Comparison of ENCODE assay signal across 32 mouse cellular contexts in genomic region chrX:37103826-37104225, GRCm38 (mm10). TPM values are rescaled to one million over a fixed set of nuclear protein-coding genes. Genes with fewer than 3 reads are reported as not detected.
DNase-seq lines count a peak whose midpoint lies in the region; ATAC-seq and TF ChIP-seq lines count a peak whose summit lies in the region.
"Had no signal": no experiment of that assay in that cellular context is flagged by ENCODE, and none has a peak within 500 bp of the region (broad histone marks: within the 10 kb centered on the region; RNA-seq: fewer than 3 reads in every experiment).

No protein-coding gene starts in this region.

- H3K4me1 ChIP-seq in heart, adult 2 months (ENCODE audit: control insufficient read depth, insufficient read depth, low read length): no peaks in the 10 kb centered on the region
- H3K4me1 ChIP-seq in liver, embryonic 14.5 days (replicated peaks; ENCODE audit: control insufficient read depth in 2 of 2, insufficient read depth in 2 of 2, low read length in 1 of 2): no peaks in the 10 kb centered on the region
- H3K4me1 ChIP-seq in liver, embryonic 11.5 days (replicated peaks; ENCODE audit: control insufficient read depth, insufficient read depth, low read length): no peaks in the 10 kb centered on the region
- peaks cover 0 to 10% of the 10 kb centered on the region in 2 experiments; a peak in 2 of 4 replicates for H3K4me1 ChIP-seq in CH12.LX (ENCODE audit: control insufficient read depth in 1 of 2, insufficient read depth in 2 of 2)
- H3K4me1 ChIP-seq: embryonic facial prominence, embryonic 10.5 days; forebrain, embryonic 12.5 days; heart, embryonic 13.5 days; hindbrain, embryonic 13.5 days; limb, embryonic 12.5 days had no signal

- no peaks in the 10 kb centered on the region for H3K36me3 ChIP-seq in heart, adult 2 months (ENCODE audit: control insufficient read depth, insufficient read depth, low read length)
- H3K36me3 ChIP-seq in liver, embryonic 14.5 days (replicated peaks; ENCODE audit: control insufficient read depth, insufficient read depth, low read depth): peaks cover 6% of the 10 kb centered on the region; the same call in 1 of the 2 replicates
- no peaks in the 10 kb centered on the region; the same call in 1 of the 2 replicates for H3K36me3 ChIP-seq in liver, embryonic 11.5 days (ENCODE audit: control insufficient read depth, insufficient read depth, low read length)
- peaks cover 22 to 39% of the 10 kb centered on the region in 2 experiments for H3K36me3 ChIP-seq in CH12.LX (replicated peaks in 1 of 2; ENCODE audit: control insufficient read depth in 1 of 2, insufficient read depth in 1 of 2, low read length in 1 of 2)

- dilution Hi-C loops in CH12.LX (cut with MboI; ENCODE audit: extremely low pct_ligation_motif_present, extremely low pct_unique_long_range_greater_than_20kb, low sequenced_read_pairs): no loop called here

- no peak for TF ChIP-seq POLR2A in heart, adult 2 months (IDR thresholded peaks at IDR 0.05; ENCODE audit: insufficient read depth, low read depth, low read length)
- no peak for TF ChIP-seq POLR2A in CH12.LX (IDR thresholded peaks at IDR 0.05; ENCODE audit: low read depth, low read length)

- intact Hi-C loops in heart, adult 2 months (cut with DNase I): no loop called here
- intact Hi-C loops in heart, postnatal 14 days (cut with DNase I): no loop called here

- in situ Hi-C loops in CH12.LX (cut with MboI; ENCODE audit: low pct_ligation_motif_present, low pct_unique_long_range_greater_than_20kb, low sequenced_read_pairs) (no loop called here), Patski (cut with MboI; ENCODE audit: low pct_unique_long_range_greater_than_20kb) (no loop called here)

- no peak overlapping the region for H3K9ac ChIP-seq in heart, adult 2 months (ENCODE audit: low read depth, low read length)
- H3K9ac ChIP-seq in liver, embryonic 14.5 days (replicated peaks): no peak overlapping the region
- no peak overlapping the region for H3K9ac ChIP-seq in liver, embryonic 11.5 days (ENCODE audit: low read depth, low read length)
- no peak overlapping the region for H3K9ac ChIP-seq in CH12.LX (ENCODE audit: insufficient read depth, low read depth)
- H3K9ac ChIP-seq: forebrain, embryonic 12.5 days; heart, embryonic 13.5 days; hindbrain, embryonic 13.5 days; limb, embryonic 12.5 days; liver, embryonic 13.5 days had no signal

- no peak overlapping the region for H3K4me2 ChIP-seq in liver, embryonic 14.5 days (ENCODE audit: low read depth)
- H3K4me2 ChIP-seq in liver, embryonic 11.5 days: no peak overlapping the region
- no peak overlapping the region for H3K4me2 ChIP-seq in CH12.LX (ENCODE audit: insufficient read depth, low read depth, poor library complexity, severe bottlenecking)
- H3K4me2 ChIP-seq: forebrain, embryonic 12.5 days; heart, embryonic 13.5 days; hindbrain, embryonic 13.5 days; limb, embryonic 12.5 days; liver, embryonic 13.5 days; midbrain, embryonic 11.5 days had no signal

- DNase-seq in heart, adult 2 months: no peak
- DNase-seq in heart, postnatal 14 days: no peak
- DNase-seq in liver, embryonic 14.5 days (ENCODE audit: low read depth in 3 of 3, low spot score in 3 of 3): no peak
- no peak for DNase-seq in liver, embryonic 11.5 days (ENCODE audit: low spot score)
- DNase-seq in CH12.LX (ENCODE audit: extremely low read depth) (no peak), Patski (ENCODE audit: low read depth, low spot score) (no peak)
- DNase-seq in spleen, adult 12 weeks (ENCODE audit: low spot score): no peak
- DNase-seq: adrenal gland, adult 2 months; cerebellum, adult 11 months; cerebellum, adult 9-11 months; liver, embryonic 13.5 days had no signal

- H3K27ac ChIP-seq in heart, adult 2 months: no peak overlapping the region
- H3K27ac ChIP-seq in liver, embryonic 14.5 days: no peak overlapping the region
- no peak overlapping the region for H3K27ac ChIP-seq in liver, embryonic 11.5 days (ENCODE audit: low read depth, low read length)
- H3K27ac ChIP-seq in CH12.LX (ENCODE audit: insufficient read depth, low read depth): no peak overlapping the region
- H3K27ac ChIP-seq: embryonic facial prominence, embryonic 10.5 days; forebrain, embryonic 12.5 days; heart, embryonic 13.5 days; hindbrain, embryonic 13.5 days; limb, embryonic 12.5 days; liver, embryonic 13.5 days had no signal

- peak; percentile 38 for TF ChIP-seq RAD21 in CH12.LX (IDR thresholded peaks at IDR 0.05; ENCODE audit: low read depth, low read length)

- H3K27me3 ChIP-seq in heart, adult 2 months (ENCODE audit: control insufficient read depth, insufficient read depth, low read length): no peaks in the 10 kb centered on the region
- no peaks in the 10 kb centered on the region for H3K27me3 ChIP-seq in liver, embryonic 14.5 days (ENCODE audit: control insufficient read depth, insufficient read depth, low read length)
- no peaks in the 10 kb centered on the region for H3K27me3 ChIP-seq in liver, embryonic 11.5 days (replicated peaks; ENCODE audit: control insufficient read depth, insufficient read depth, low read length)
- H3K27me3 ChIP-seq in CH12.LX (replicated peaks) (no peaks in the 10 kb centered on the region), Patski (peaks cover 18% of the 10 kb centered on the region)
- H3K27me3 ChIP-seq: forebrain, embryonic 12.5 days; heart, embryonic 13.5 days; hindbrain, embryonic 13.5 days; limb, embryonic 12.5 days; liver, embryonic 13.5 days had no signal

- CTCF ChIA-PET in Patski (lab: Charles Lee): no interaction called here

- H3K4me3 ChIP-seq in heart, adult 2 months: no peak overlapping the region
- no peak overlapping the region for H3K4me3 ChIP-seq in liver, embryonic 14.5 days (ENCODE audit: insufficient read depth in 1 of 2, low read depth in 2 of 2, low read length in 2 of 2)
- no peak overlapping the region for H3K4me3 ChIP-seq in liver, embryonic 11.5 days (ENCODE audit: low read depth, low read length)
- H3K4me3 ChIP-seq in CH12.LX (replicated peaks in 1 of 3; ENCODE audit: low read depth in 2 of 3, low read length in 2 of 3, poor library complexity in 1 of 3): no peak overlapping the region
- H3K4me3 ChIP-seq: embryonic facial prominence, embryonic 10.5 days; forebrain, embryonic 12.5 days; heart, embryonic 13.5 days; hindbrain, embryonic 13.5 days; limb, embryonic 12.5 days; liver, embryonic 13.5 days had no signal

- TF ChIP-seq CTCF in heart, adult 2 months (IDR thresholded peaks at IDR 0.05): peak; percentile 56
- peak; percentile 48 for TF ChIP-seq CTCF in liver, embryonic 14.5 days (IDR thresholded peaks at IDR 0.05; ENCODE audit: low read depth)
- peak in 1 of 2 experiments; percentile 51; a peak in 2 of 4 replicates for TF ChIP-seq CTCF in CH12.LX (conservative IDR thresholded peaks at IDR 0.05 in 1 of 2, IDR thresholded peaks at IDR 0.05 in 1 of 2; ENCODE audit: low read depth in 2 of 2, low read length in 2 of 2)
- TF ChIP-seq CTCF in Patski (IDR thresholded peaks at IDR 0.05): peak; percentile 56

- WGBS in heart, adult 2 months: 57% methylated on average over 2 of the region's 2 CpGs
- WGBS in liver, embryonic 14.5 days (ENCODE audit: insufficient replicate concordance): 60% methylated on average over 2 of the region's 2 CpGs
- WGBS in liver, embryonic 11.5 days: 79% methylated on average over 2 of the region's 2 CpGs

- H3K9me3 ChIP-seq in liver, embryonic 14.5 days (ENCODE audit: control insufficient read depth, low read length): no peaks in the 10 kb centered on the region
- H3K9me3 ChIP-seq in liver, embryonic 11.5 days (ENCODE audit: control insufficient read depth, low read length): no peaks in the 10 kb centered on the region
- H3K9me3 ChIP-seq in CH12.LX (replicated peaks; ENCODE audit: low read length): no peaks in the 10 kb centered on the region
- H3K9me3 ChIP-seq: embryonic facial prominence, embryonic 10.5 days; forebrain, embryonic 12.5 days; heart, embryonic 13.5 days; hindbrain, embryonic 13.5 days; limb, embryonic 12.5 days; liver, embryonic 13.5 days had no signal

- POLR2A ChIA-PET in Patski (lab: Charles Lee): no interaction called here

- no peak for TF ChIP-seq EP300 in heart, adult 2 months (IDR thresholded peaks at IDR 0.05; ENCODE audit: insufficient read depth, low read depth, low read length)
- no peak for TF ChIP-seq EP300 in liver, embryonic 14.5 days (IDR thresholded peaks at IDR 0.05; ENCODE audit: low read depth)
- TF ChIP-seq EP300 in CH12.LX (IDR thresholded peaks at IDR 0.05; ENCODE audit: low read length): no peak

- ATAC-seq in liver, embryonic 14.5 days (ENCODE audit: insufficient read depth): no peak
- ATAC-seq in liver, embryonic 11.5 days (replicated peaks; ENCODE audit: low FRiP score): no peak
- no peak for ATAC-seq in Patski
- no peak for ATAC-seq in erythroid progenitor cell, adult 5-6 weeks (replicated peaks; ENCODE audit: low FRiP score, poor library complexity, severe bottlenecking)

- no peaks in the 10 kb centered on the region for H3K79me2 ChIP-seq in heart, adult 2 months (replicated peaks; ENCODE audit: control insufficient read depth, insufficient read depth, low read length)
- H3K79me2 ChIP-seq in CH12.LX (replicated peaks; ENCODE audit: control insufficient read depth, extremely low read depth, insufficient read depth, poor library complexity, severe bottlenecking): peaks cover 4% of the 10 kb centered on the region

RNA-seq across cellular contexts. Expression of gene Upf3b, which starts 6.3 kb away (rescaled TPM):
- total RNA-seq in heart, adult 2 months (2021): 1 to 10 TPM; 6.6 to 6.7 TPM
- polyA plus RNA-seq in heart, adult 2 months (2012; rRNA removed): 2.6 and 4.5 TPM in 2 replicates
- 10 to 100 TPM in 1 of 2 experiments, 1 to 10 TPM in 1; 6.7 to 10.2 TPM for total RNA-seq in heart, postnatal 14 days (2021)
- polyA plus RNA-seq in liver, embryonic 14.5 days (2012; rRNA removed): 6.4 and 13.4 TPM in 2 replicates
- 7.4 and 7.9 TPM in 2 replicates for polyA plus RNA-seq in liver, embryonic 14.5 days (2014; fragmentation: Nextera tagmentation; extraction: Ambion mirVana)
- polyA plus RNA-seq in liver, embryonic 11.5 days (2014; fragmentation: Nextera tagmentation; extraction: Ambion mirVana): 16.1 and 20.9 TPM in 2 replicates
- 14.2 and 15.2 TPM in 2 replicates for total RNA-seq in CH12.LX (2012; rRNA removed)
- 13.4 and 15.7 TPM in 2 replicates for total RNA-seq in CH12.LX (2014; rRNA removed)
- 49.6 and 57.7 TPM in 2 replicates for polyA plus RNA-seq in CH12.LX (2012; ENCODE audit: insufficient read length, low read depth)
- polyA plus RNA-seq in Patski (2021): 36.6 TPM
- total RNA-seq in erythroid progenitor cell, adult 5-6 weeks (2015; ENCODE audit: low replicate concordance): 55.1 and 75.5 TPM in 2 replicates
- 74.7 and 95.0 TPM in 2 replicates for total RNA-seq in erythroid progenitor cell, adult 5-6 weeks (2017; ENCODE audit: low replicate concordance)

RNA-seq across cellular contexts. Expression of gene Rpl39, which starts 18.6 kb away (rescaled TPM):
- 100 to 1,000 TPM; 289 to 325 TPM for total RNA-seq in heart, adult 2 months (2021)
- polyA plus RNA-seq in heart, adult 2 months (2012; rRNA removed): 57.3 and 86.8 TPM in 2 replicates
- 100 to 1,000 TPM; 332 to 382 TPM for total RNA-seq in heart, postnatal 14 days (2021)
- 261 and 564 TPM in 2 replicates for polyA plus RNA-seq in liver, embryonic 14.5 days (2012; rRNA removed)
- polyA plus RNA-seq in liver, embryonic 14.5 days (2014; fragmentation: Nextera tagmentation; extraction: Ambion mirVana): 545 and 615 TPM in 2 replicates
- 683 and 708 TPM in 2 replicates for polyA plus RNA-seq in liver, embryonic 11.5 days (2014; fragmentation: Nextera tagmentation; extraction: Ambion mirVana)
- 2,172 and 2,270 TPM in 2 replicates for total RNA-seq in CH12.LX (2012; rRNA removed)
- 1,227 and 1,249 TPM in 2 replicates for total RNA-seq in CH12.LX (2014; rRNA removed)
- polyA plus RNA-seq in CH12.LX (2012; ENCODE audit: insufficient read length, low read depth): 2,129 and 2,542 TPM in 2 replicates
- polyA plus RNA-seq in Patski (2021): 1,195 TPM
- total RNA-seq in erythroid progenitor cell, adult 5-6 weeks (2015; ENCODE audit: low replicate concordance): 436 and 515 TPM in 2 replicates
- total RNA-seq in erythroid progenitor cell, adult 5-6 weeks (2017; ENCODE audit: low replicate concordance): 335 and 802 TPM in 2 replicates

RNA-seq across cellular contexts. Expression of gene Nkap, which starts 22.8 kb away (rescaled TPM):
- total RNA-seq in heart, adult 2 months (2021): 1 to 10 TPM; 8.8 TPM
- 1.6 and 3.0 TPM in 2 replicates for polyA plus RNA-seq in heart, adult 2 months (2012; rRNA removed)
- total RNA-seq in heart, postnatal 14 days (2021): 10 to 100 TPM in 1 of 2 experiments, 1 to 10 TPM in 1; 9.3 to 11.2 TPM
- 1.7 and 2.3 TPM in 2 replicates for polyA plus RNA-seq in liver, embryonic 14.5 days (2012; rRNA removed)
- 4.4 and 5.1 TPM in 2 replicates for polyA plus RNA-seq in liver, embryonic 14.5 days (2014; fragmentation: Nextera tagmentation; extraction: Ambion mirVana)
- 19.0 and 19.9 TPM in 2 replicates for polyA plus RNA-seq in liver, embryonic 11.5 days (2014; fragmentation: Nextera tagmentation; extraction: Ambion mirVana)
- 10.5 and 11.6 TPM in 2 replicates for total RNA-seq in CH12.LX (2012; rRNA removed)
- 19.4 TPM in 2 replicates for total RNA-seq in CH12.LX (2014; rRNA removed)
- 17.4 and 28.2 TPM in 2 replicates for polyA plus RNA-seq in CH12.LX (2012; ENCODE audit: insufficient read length, low read depth)
- polyA plus RNA-seq in Patski (2021): 16.7 TPM
- 6.8 and 14.3 TPM in 2 replicates for total RNA-seq in erythroid progenitor cell, adult 5-6 weeks (2015; ENCODE audit: low replicate concordance)
- 9.7 and 57.9 TPM in 2 replicates for total RNA-seq in erythroid progenitor cell, adult 5-6 weeks (2017; ENCODE audit: low replicate concordance)

RNA-seq across cellular contexts. Expression of gene Sowahd, which starts 55.2 kb away (rescaled TPM):
- not detected for total RNA-seq in heart, adult 2 months (2021)
- not detected in 2 replicates for polyA plus RNA-seq in heart, adult 2 months (2012; rRNA removed)
- not detected for total RNA-seq in heart, postnatal 14 days (2021)
- 0.02 TPM in 1 of 2 replicates, not detected in the other for polyA plus RNA-seq in liver, embryonic 14.5 days (2012; rRNA removed)
- polyA plus RNA-seq in liver, embryonic 14.5 days (2014; fragmentation: Nextera tagmentation; extraction: Ambion mirVana): 0.11 TPM in 1 of 2 replicates, not detected in the other
- 0.21 and 0.34 TPM in 2 replicates for polyA plus RNA-seq in liver, embryonic 11.5 days (2014; fragmentation: Nextera tagmentation; extraction: Ambion mirVana)
- total RNA-seq in CH12.LX (2012; rRNA removed) (not detected in 2 replicates), CH12.LX (2014; rRNA removed) (not detected in 2 replicates)
- polyA plus RNA-seq in CH12.LX (2012; ENCODE audit: insufficient read length, low read depth) (not detected in 2 replicates), Patski (2021) (not detected)
- total RNA-seq in erythroid progenitor cell, adult 5-6 weeks (2015; ENCODE audit: low replicate concordance): not detected in 2 replicates
- not detected in 2 replicates for total RNA-seq in erythroid progenitor cell, adult 5-6 weeks (2017; ENCODE audit: low replicate concordance)
- total RNA-seq: ES-E14; gastrocnemius, adult 18-20 months; heart, postnatal 25 days; layer of hippocampus, postnatal 14 days; left cerebral cortex, postnatal 14 days; monocyte, adult 5-6 weeks; neutrophil, adult 5-6 weeks had no signal
- polyA plus RNA-seq: C2C12; cortical plate, adult 2 months; embryonic facial prominence, embryonic 10.5 days; forebrain, embryonic 12.5 days; gonadal fat pad, adult 2 months; intestine, embryonic 14.5 days; kidney, embryonic 16.5 days; large intestine, adult 2 months; limb, embryonic 12.5 days; liver, embryonic 13.5 days; lung, embryonic 16.5 days; midbrain, embryonic 11.5 days had no signal
